Mouse (Mus musculus): ENCODE measurements at regions not wholly inside any gene's neighbourhood (a gene's known extent, or its start where the extent isn't known, plus 50 kb on each side); places are given as distances from the start of the nearest gene placed in this dataset.

DNA sequence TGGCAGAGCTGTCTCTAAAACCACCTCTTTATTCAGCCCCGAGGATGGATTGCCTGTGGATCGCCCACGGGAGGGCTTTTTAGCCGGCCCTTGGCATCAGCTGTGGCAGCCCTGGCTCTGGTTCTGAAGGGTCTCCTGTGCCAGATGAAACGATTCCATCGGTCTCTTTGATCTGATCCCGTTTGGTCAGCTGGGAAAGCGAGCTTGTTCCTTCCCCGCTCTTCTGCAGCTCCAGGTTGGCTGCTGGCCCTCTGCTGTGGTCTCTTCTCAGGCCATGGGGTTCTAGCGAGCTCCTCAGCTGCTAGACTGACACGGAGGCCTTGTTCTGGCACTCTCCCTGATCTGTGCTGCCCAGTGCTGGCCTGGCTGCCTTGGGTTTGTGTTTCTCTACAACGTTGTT, 165.6 kb upstream of the Dkk2 start:
- Histone ChIP-seq H3K4me3 (ENCODE audit: low read depth, low read length) (no peak overlapping the region), H3K27me3 (ENCODE audit: control insufficient read depth, insufficient read depth, low read length) (no peaks in the 10 kb centered on the region), H3K27ac (ENCODE audit: low read depth, low read length) (no peak overlapping the region), H3K36me3 (ENCODE audit: control insufficient read depth, insufficient read depth, low read length) (no peaks in the 10 kb centered on the region), H3K9me3 (ENCODE audit: control insufficient read depth, low read length) (no peaks in the 10 kb centered on the region), H3K9ac (ENCODE audit: low read depth, low read length) (no peak overlapping the region), H3K4me1 (replicated peaks; ENCODE audit: control insufficient read depth, insufficient read depth, low read length) (no peaks in the 10 kb centered on the region), H3K4me2 (replicated peaks; ENCODE audit: low read depth, low read length) (no peak overlapping the region)
- WGBS: 77% methylated on average over 12 of the region's 12 CpGs
- ATAC-seq (ENCODE audit: low FRiP score) (no peak), DNase-seq (ENCODE audit: low spot score) (no peak)

DNA sequence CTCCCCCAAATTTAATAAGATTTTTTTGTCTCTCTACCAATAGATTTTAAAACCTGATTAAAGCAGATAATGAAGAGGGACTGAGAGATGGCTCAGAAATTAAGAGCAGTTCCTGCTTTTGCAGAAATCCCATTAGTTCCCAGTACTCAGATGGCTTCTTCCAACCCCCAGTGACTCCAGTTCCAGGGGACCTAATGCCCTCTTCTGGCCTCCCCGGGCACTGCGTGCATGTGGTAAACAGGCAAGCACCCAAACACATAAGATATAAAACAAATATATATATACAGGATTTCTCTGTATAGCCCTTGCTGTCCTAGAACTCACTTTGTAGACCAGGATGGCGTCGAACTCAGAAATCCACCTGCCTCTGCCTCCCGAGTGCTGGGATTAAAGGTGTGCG, 163.9 kb upstream of the Dkk2 start:
- DNase-seq (ENCODE audit: low spot score) (peak; percentile 37), ATAC-seq (ENCODE audit: low FRiP score) (no peak)
- Histone ChIP-seq H3K9ac (ENCODE audit: low read depth, low read length) (no peak overlapping the region), H3K4me3 (ENCODE audit: low read depth, low read length) (no peak overlapping the region), H3K4me1 (replicated peaks; ENCODE audit: control insufficient read depth, insufficient read depth, low read length) (no peaks in the 10 kb centered on the region), H3K9me3 (ENCODE audit: control insufficient read depth, low read length) (no peaks in the 10 kb centered on the region), H3K36me3 (ENCODE audit: control insufficient read depth, insufficient read depth, low read length) (no peaks in the 10 kb centered on the region), H3K27me3 (ENCODE audit: control insufficient read depth, insufficient read depth, low read length) (no peaks in the 10 kb centered on the region), H3K4me2 (replicated peaks; ENCODE audit: low read depth, low read length) (no peak overlapping the region), H3K27ac (ENCODE audit: low read depth, low read length) (no peak overlapping the region)
- 84% methylated on average over 6 of the region's 6 CpGs for WGBS

DNA sequence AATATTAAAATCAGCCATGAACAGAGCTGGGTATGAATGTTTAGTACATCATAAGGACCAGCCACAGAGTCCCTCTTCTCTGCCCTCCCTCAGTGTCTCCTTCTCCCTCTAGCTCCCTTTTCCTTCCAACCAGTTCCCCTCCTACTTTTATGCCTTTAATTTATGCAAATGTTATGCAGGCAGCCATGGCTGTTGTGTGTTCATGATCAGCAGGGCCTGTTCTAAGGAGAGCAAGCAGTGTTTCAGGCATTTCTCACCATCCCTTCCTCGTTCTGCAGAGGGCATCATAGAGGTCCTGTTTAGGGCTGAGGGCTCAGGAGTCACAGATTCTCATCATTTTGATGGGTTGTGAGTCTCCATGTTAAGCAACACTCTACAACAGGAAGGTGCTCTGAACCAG, 162.4 kb upstream of the Dkk2 start:
- H3K36me3 ChIP-seq (ENCODE audit: control insufficient read depth, insufficient read depth, low read length): no peaks in the 10 kb centered on the region
- WGBS: 52% methylated on average over 1 of the region's 1 CpGs

DNA sequence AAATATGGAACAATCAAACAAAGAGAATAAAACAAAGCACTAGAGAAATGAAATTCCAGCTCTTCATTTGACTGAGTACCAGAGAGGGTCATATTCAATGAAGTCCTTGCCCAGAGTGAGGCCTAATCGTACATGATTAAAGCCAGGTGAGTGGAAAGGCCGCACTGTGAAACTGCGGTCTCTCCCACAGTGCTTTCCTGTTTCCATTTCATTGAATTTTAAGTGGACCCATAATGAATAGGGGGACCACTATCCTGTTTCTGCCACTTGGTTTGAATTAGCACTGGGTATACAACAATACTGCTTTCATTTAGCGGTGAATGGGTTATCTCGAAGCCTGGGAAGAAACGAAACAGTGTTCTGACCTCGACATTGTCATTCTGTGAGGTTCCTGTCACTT, 144.2 kb upstream of the Dkk2 start:
- no peak for ATAC-seq (ENCODE audit: low FRiP score)
- no peaks in the 10 kb centered on the region for H3K9me3 ChIP-seq (ENCODE audit: control insufficient read depth, low read length)
- 70% methylated on average over 7 of the region's 7 CpGs for WGBS

More for the DNA sequence above, 162.4 kb upstream of the Dkk2 start:
- H3K9ac ChIP-seq (ENCODE audit: low read depth, low read length): no peak overlapping the region
- no peak overlapping the region for H3K4me2 ChIP-seq (replicated peaks; ENCODE audit: low read depth, low read length)
- H3K4me1 ChIP-seq (replicated peaks; ENCODE audit: control insufficient read depth, insufficient read depth, low read length): no peaks in the 10 kb centered on the region
- peak; percentile 61; the same call in 1 of the 2 replicates for ATAC-seq (ENCODE audit: low FRiP score)
- no peak overlapping the region for H3K4me3 ChIP-seq (ENCODE audit: low read depth, low read length)
- DNase-seq (ENCODE audit: low spot score): no peak
- no peak overlapping the region for H3K27ac ChIP-seq (ENCODE audit: low read depth, low read length)
- no peaks in the 10 kb centered on the region for H3K27me3 ChIP-seq (ENCODE audit: control insufficient read depth, insufficient read depth, low read length)
- no peaks in the 10 kb centered on the region for H3K9me3 ChIP-seq (ENCODE audit: control insufficient read depth, low read length)

DNA sequence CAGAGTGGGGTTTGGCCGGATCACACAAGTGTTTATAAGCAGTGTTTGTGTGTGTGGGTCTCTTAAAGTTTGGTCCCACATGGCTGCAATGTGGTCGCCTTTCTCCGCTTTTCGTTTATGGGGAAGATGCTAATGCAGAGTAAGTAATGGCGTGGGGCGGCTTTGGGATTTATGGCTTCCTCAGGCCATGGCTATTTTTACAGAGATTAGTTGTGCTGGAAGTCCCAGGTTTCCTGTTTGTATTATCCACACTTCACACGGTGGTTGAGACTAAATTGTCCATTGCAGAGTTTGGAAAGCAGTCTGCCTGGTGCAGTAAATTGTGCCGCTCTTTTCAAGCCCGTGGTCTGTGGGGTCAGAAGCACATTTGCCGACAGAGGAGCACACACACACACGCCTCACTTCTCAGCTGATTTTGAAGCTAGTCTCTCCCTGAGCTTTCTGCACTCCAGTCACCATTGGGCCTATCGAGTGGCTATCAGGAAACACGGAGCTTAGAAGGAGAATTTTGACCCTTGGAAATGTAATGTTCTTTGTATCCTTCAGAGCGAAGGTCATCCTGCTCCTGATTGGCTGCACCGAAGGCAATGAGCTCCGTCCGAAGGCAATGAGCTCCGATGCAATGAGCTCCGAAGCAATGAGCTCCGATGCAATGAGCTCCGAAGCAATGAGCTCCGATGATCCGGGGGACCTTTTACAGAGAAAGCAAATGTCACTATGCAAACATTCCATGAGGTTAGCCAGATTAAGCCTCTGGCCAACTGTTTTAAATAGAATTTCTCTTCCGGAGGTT, 142.9 kb upstream of the Dkk2 start:
- Histone ChIP-seq H3K9ac (ENCODE audit: low read depth, low read length) (no peak overlapping the region), H3K27ac (ENCODE audit: low read depth, low read length) (no peak overlapping the region), H3K27me3 (ENCODE audit: control insufficient read depth, insufficient read depth, low read length) (no peaks in the 10 kb centered on the region), H3K4me3 (ENCODE audit: low read depth, low read length) (no peak overlapping the region), H3K9me3 (ENCODE audit: control insufficient read depth, low read length) (no peaks in the 10 kb centered on the region), H3K4me2 (replicated peaks; ENCODE audit: low read depth, low read length) (no peak overlapping the region), H3K36me3 (ENCODE audit: control insufficient read depth, insufficient read depth, low read length) (no peaks in the 10 kb centered on the region), H3K4me1 (replicated peaks; ENCODE audit: control insufficient read depth, insufficient read depth, low read length) (no peaks in the 10 kb centered on the region)
- no peak for DNase-seq (ENCODE audit: low spot score)
- 84% methylated on average over 24 of the region's 24 CpGs for WGBS
- ATAC-seq (ENCODE audit: low FRiP score): no peak

More for the DNA sequence above, 144.2 kb upstream of the Dkk2 start:
- Histone ChIP-seq H3K4me3 (ENCODE audit: low read depth, low read length) (no peak overlapping the region), H3K4me2 (replicated peaks; ENCODE audit: low read depth, low read length) (no peak overlapping the region), H3K27me3 (ENCODE audit: control insufficient read depth, insufficient read depth, low read length) (no peaks in the 10 kb centered on the region), H3K27ac (ENCODE audit: low read depth, low read length) (no peak overlapping the region), H3K36me3 (ENCODE audit: control insufficient read depth, insufficient read depth, low read length) (no peaks in the 10 kb centered on the region), H3K9ac (ENCODE audit: low read depth, low read length) (no peak overlapping the region), H3K4me1 (replicated peaks; ENCODE audit: control insufficient read depth, insufficient read depth, low read length) (no peaks in the 10 kb centered on the region)
- DNase-seq (ENCODE audit: low spot score): no peak

DNA sequence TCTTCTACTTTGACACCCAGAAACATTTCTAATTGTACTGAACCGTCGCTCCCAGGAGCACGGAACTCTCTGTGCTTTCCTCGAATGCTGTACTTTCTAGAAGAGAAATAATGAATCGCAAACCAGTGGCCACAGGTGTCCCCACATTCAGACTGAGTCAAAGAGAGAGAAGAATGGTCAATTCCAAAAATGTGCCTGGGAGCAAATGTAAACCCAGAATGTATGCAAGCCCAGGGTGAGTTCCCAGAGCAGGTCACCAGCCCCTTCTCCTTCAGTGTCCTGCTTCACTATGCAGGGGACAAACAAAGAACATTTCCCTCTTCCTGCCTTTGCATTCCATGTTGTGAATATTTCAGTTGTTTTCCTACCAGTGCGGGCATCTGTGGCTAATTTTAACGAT, 141.7 kb upstream of the Dkk2 start:
- Histone ChIP-seq H3K9me3 (ENCODE audit: control insufficient read depth, low read length) (no peaks in the 10 kb centered on the region), H3K4me1 (replicated peaks; ENCODE audit: control insufficient read depth, insufficient read depth, low read length) (no peaks in the 10 kb centered on the region), H3K36me3 (ENCODE audit: control insufficient read depth, insufficient read depth, low read length) (no peaks in the 10 kb centered on the region), H3K4me2 (replicated peaks; ENCODE audit: low read depth, low read length) (no peak overlapping the region), H3K9ac (ENCODE audit: low read depth, low read length) (no peak overlapping the region), H3K27me3 (ENCODE audit: control insufficient read depth, insufficient read depth, low read length) (no peaks in the 10 kb centered on the region), H3K27ac (ENCODE audit: low read depth, low read length) (no peak overlapping the region), H3K4me3 (ENCODE audit: low read depth, low read length) (no peak overlapping the region)
- 92% methylated on average over 7 of the region's 7 CpGs for WGBS
- ATAC-seq (ENCODE audit: low FRiP score) (no peak), DNase-seq (ENCODE audit: low spot score) (no peak)

DNA sequence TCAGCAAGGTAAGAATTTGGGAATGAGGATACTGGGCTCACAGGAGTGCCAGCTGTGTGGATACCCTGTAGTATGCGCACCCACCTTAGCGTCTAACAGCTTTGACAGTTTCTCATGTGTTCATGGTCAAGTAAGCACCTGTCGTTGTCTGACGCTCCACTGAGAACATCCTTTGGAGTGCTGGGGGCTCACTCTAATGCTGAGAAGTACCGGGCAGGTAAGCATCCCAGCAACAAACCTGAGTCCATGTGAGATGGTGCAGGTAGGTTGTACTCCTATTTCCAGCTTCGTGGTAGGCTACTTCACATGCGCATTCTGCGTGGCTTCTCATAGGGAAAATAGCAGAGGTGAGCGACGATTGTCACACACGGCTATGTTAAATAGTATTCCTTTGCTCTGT, 129.3 kb upstream of the Dkk2 start:
- Histone ChIP-seq H3K4me1 (replicated peaks; ENCODE audit: control insufficient read depth, insufficient read depth, low read length) (no peaks in the 10 kb centered on the region), H3K4me2 (replicated peaks; ENCODE audit: low read depth, low read length) (no peak overlapping the region), H3K9me3 (ENCODE audit: control insufficient read depth, low read length) (no peaks in the 10 kb centered on the region), H3K27ac (ENCODE audit: low read depth, low read length) (no peak overlapping the region), H3K36me3 (ENCODE audit: control insufficient read depth, insufficient read depth, low read length) (no peaks in the 10 kb centered on the region), H3K27me3 (ENCODE audit: control insufficient read depth, insufficient read depth, low read length) (no peaks in the 10 kb centered on the region), H3K4me3 (ENCODE audit: low read depth, low read length) (no peak overlapping the region), H3K9ac (ENCODE audit: low read depth, low read length) (no peak overlapping the region)
- no peak for DNase-seq (ENCODE audit: low spot score)
- WGBS: 91% methylated on average over 11 of the region's 11 CpGs
- no peak for ATAC-seq (ENCODE audit: low FRiP score)

DNA sequence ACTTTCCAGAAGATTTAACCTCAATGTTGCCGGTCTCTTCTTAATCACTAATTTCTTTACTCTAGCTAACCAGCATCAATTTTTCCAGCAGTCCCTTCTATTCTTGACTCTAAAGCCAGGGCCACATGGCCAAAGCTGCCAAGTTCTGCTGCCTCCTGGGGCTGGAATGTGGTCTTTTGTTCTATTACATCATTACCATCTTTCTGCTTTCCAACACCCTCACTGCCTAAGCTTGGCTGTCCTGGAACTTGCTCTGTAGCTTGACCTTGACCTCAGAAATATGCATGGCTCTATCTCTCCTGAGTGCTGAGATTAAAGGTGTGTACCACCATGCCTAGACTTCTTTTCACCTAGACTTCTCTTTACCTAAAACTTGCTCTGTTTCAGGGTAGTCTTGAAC, 124.5 kb upstream of the Dkk2 start:
- Histone ChIP-seq H3K4me1 (replicated peaks; ENCODE audit: control insufficient read depth, insufficient read depth, low read length) (no peaks in the 10 kb centered on the region), H3K4me3 (ENCODE audit: low read depth, low read length) (no peak overlapping the region), H3K4me2 (replicated peaks; ENCODE audit: low read depth, low read length) (no peak overlapping the region), H3K27ac (ENCODE audit: low read depth, low read length) (no peak overlapping the region), H3K9ac (ENCODE audit: low read depth, low read length) (no peak overlapping the region), H3K36me3 (ENCODE audit: control insufficient read depth, insufficient read depth, low read length) (no peaks in the 10 kb centered on the region), H3K9me3 (ENCODE audit: control insufficient read depth, low read length) (no peaks in the 10 kb centered on the region), H3K27me3 (ENCODE audit: control insufficient read depth, insufficient read depth, low read length) (no peaks in the 10 kb centered on the region)
- ATAC-seq (ENCODE audit: low FRiP score) (no peak), DNase-seq (ENCODE audit: low spot score) (no peak)
- 91% methylated on average over 1 of the region's 1 CpGs for whole genome bisulfite sequencing

DNA sequence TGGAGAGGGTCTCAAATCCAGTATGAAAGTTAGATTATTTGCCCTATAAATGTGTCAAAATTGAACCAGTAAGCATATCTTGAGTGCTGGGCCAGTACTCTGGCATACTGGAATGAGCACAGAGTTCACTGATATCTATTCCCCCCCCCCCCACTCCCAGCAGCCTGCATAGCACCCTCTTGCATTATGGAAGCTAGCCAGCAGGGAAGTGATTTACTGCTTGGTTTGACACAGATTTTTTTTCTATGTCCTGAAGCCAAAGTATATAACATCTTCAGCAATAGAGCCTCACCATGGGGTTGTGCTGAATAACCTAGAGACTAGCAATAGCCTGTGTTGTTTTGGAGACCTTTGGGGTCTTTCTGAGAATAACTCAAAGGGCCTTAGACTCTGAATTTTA, 123.5 kb upstream of the Dkk2 start:
- no peaks in the 10 kb centered on the region for H3K9me3 ChIP-seq (ENCODE audit: control insufficient read depth, low read length)
- ATAC-seq (ENCODE audit: low FRiP score) (no peak), DNase-seq (ENCODE audit: low spot score) (no peak)

More for the DNA sequence above, 123.5 kb upstream of the Dkk2 start:
- H3K27ac ChIP-seq (ENCODE audit: low read depth, low read length): no peak overlapping the region
- no peaks in the 10 kb centered on the region for H3K4me1 ChIP-seq (replicated peaks; ENCODE audit: control insufficient read depth, insufficient read depth, low read length)
- no peaks in the 10 kb centered on the region for H3K36me3 ChIP-seq (ENCODE audit: control insufficient read depth, insufficient read depth, low read length)
- no peak overlapping the region for H3K4me2 ChIP-seq (replicated peaks; ENCODE audit: low read depth, low read length)
- no peaks in the 10 kb centered on the region for H3K27me3 ChIP-seq (ENCODE audit: control insufficient read depth, insufficient read depth, low read length)
- H3K9ac ChIP-seq (ENCODE audit: low read depth, low read length): no peak overlapping the region
- no peak overlapping the region for H3K4me3 ChIP-seq (ENCODE audit: low read depth, low read length)

Measured in hindbrain, embryonic 11.5 days (tissue).